11 mouse cellular contexts compared by ENCODE assay signal in genomic region chr1:132333201-132333600, GRCm38 (mm10). TPM values are rescaled to one million over a fixed set of nuclear protein-coding genes. Genes with fewer than 3 reads are reported as not detected.
DNase-seq lines count a peak whose midpoint lies in the region; ATAC-seq and TF ChIP-seq lines count a peak whose summit lies in the region.
"Had no signal": no experiment of that assay in that cellular context is flagged by ENCODE, and none has a peak within 500 bp of the region (broad histone marks: within the 10 kb centered on the region; RNA-seq: fewer than 3 reads in every experiment).

No protein-coding gene starts in this region.

- no peak for DNase-seq in forebrain, embryonic 10.5 days (ENCODE audit: extremely low spot score, low spot score)
- no peak for DNase-seq in forebrain, postnatal 0 days
- DNase-seq in lung, embryonic 14.5 days, result no peak
- DNase-seq in lung, adult 2 months, result no peak
- DNase-seq in adrenal gland, postnatal 4 days (ENCODE audit: low spot score in 2 of 2), result no peak
- DNase-seq in thymus, postnatal 0 days (ENCODE audit: low spot score), result no peak

- H3K36me3 ChIP-seq in forebrain, embryonic 10.5 days (replicated peaks), result peaks cover 46% of the 10 kb centered on the region
- H3K36me3 ChIP-seq in forebrain, postnatal 0 days (ENCODE audit: insufficient read depth), result peaks cover 10% of the 10 kb centered on the region
- peaks cover 38% of the 10 kb centered on the region for H3K36me3 ChIP-seq in lung, embryonic 14.5 days (ENCODE audit: insufficient read depth)
- peaks cover 6% of the 10 kb centered on the region for H3K36me3 ChIP-seq in hindbrain, embryonic 15.5 days
- H3K36me3 ChIP-seq in midbrain, embryonic 12.5 days, result peaks cover 40% of the 10 kb centered on the region

- no peak for TF ChIP-seq POLR2A in lung, adult 2 months (IDR thresholded peaks at IDR 0.05; ENCODE audit: borderline replicate concordance, extremely low read depth, low read depth, low read length)

- TF ChIP-seq CTCF in forebrain, postnatal 0 days (IDR thresholded peaks at IDR 0.05; ENCODE audit: low read depth), result no peak
- no peak for TF ChIP-seq CTCF in lung, embryonic 14.5 days (IDR thresholded peaks at IDR 0.05; ENCODE audit: low read depth)
- no peak for TF ChIP-seq CTCF in lung, adult 2 months (IDR thresholded peaks at IDR 0.05; ENCODE audit: insufficient read depth, low read length)

- peaks cover 96% of the 10 kb centered on the region for H3K4me1 ChIP-seq in forebrain, embryonic 10.5 days
- H3K4me1 ChIP-seq in forebrain, postnatal 0 days (ENCODE audit: insufficient read depth), result no peaks in the 10 kb centered on the region
- peaks cover 36% of the 10 kb centered on the region for H3K4me1 ChIP-seq in lung, embryonic 14.5 days (ENCODE audit: insufficient read depth)
- H3K4me1 ChIP-seq in lung, adult 2 months (ENCODE audit: control insufficient read depth, insufficient read depth, low read length), result peaks cover 32% of the 10 kb centered on the region
- H3K4me1 ChIP-seq in hindbrain, embryonic 15.5 days (replicated peaks), result peaks cover 29% of the 10 kb centered on the region
- H3K4me1 ChIP-seq in midbrain, embryonic 12.5 days, result peaks cover 89% of the 10 kb centered on the region

- H3K9me3 ChIP-seq in forebrain, embryonic 10.5 days, result no peaks in the 10 kb centered on the region
- no peaks in the 10 kb centered on the region for H3K9me3 ChIP-seq in forebrain, postnatal 0 days (ENCODE audit: low read length)
- H3K9me3 ChIP-seq in lung, embryonic 14.5 days (ENCODE audit: low read depth, low read length), result no peaks in the 10 kb centered on the region
- H3K9me3 ChIP-seq in hindbrain, embryonic 15.5 days, result no peaks in the 10 kb centered on the region
- H3K9me3 ChIP-seq in midbrain, embryonic 12.5 days, result no peaks in the 10 kb centered on the region

- H3K27me3 ChIP-seq in forebrain, embryonic 10.5 days (ENCODE audit: poor library complexity, severe bottlenecking), result no peaks in the 10 kb centered on the region
- H3K27me3 ChIP-seq in forebrain, postnatal 0 days (ENCODE audit: insufficient read depth, low read length), result no peaks in the 10 kb centered on the region
- H3K27me3 ChIP-seq in lung, embryonic 14.5 days (ENCODE audit: insufficient read depth, low read length), result no peaks in the 10 kb centered on the region
- no peaks in the 10 kb centered on the region for H3K27me3 ChIP-seq in hindbrain, embryonic 15.5 days
- no peaks in the 10 kb centered on the region for H3K27me3 ChIP-seq in midbrain, embryonic 12.5 days
- H3K27me3 ChIP-seq: Patski had no signal

- no peak overlapping the region for H3K4me2 ChIP-seq in forebrain, postnatal 0 days (ENCODE audit: low read depth)
- H3K4me2 ChIP-seq in lung, embryonic 14.5 days, result no peak overlapping the region
- H3K4me2 ChIP-seq in hindbrain, embryonic 15.5 days, result no peak overlapping the region
- peak overlapping the region; percentile 6; the same call in 1 of the 2 replicates for H3K4me2 ChIP-seq in midbrain, embryonic 12.5 days (replicated peaks)

- peak overlapping the region; percentile 88 for H3K27ac ChIP-seq in forebrain, embryonic 10.5 days
- no peak overlapping the region for H3K27ac ChIP-seq in forebrain, postnatal 0 days (ENCODE audit: low read depth, low read length)
- H3K27ac ChIP-seq in lung, embryonic 14.5 days (ENCODE audit: low read depth), result peak overlapping the region; percentile 75
- peak overlapping the region; percentile 57; the same call in 1 of the 2 replicates for H3K27ac ChIP-seq in hindbrain, embryonic 15.5 days (replicated peaks)
- peak overlapping the region; percentile 94 for H3K27ac ChIP-seq in midbrain, embryonic 12.5 days (replicated peaks)

- no peak for ATAC-seq in forebrain, postnatal 0 days
- no peak for ATAC-seq in lung, embryonic 14.5 days (ENCODE audit: insufficient read depth)
- ATAC-seq in hindbrain, embryonic 15.5 days (ENCODE audit: low FRiP score, low read depth), result no peak
- no peak for ATAC-seq in midbrain, embryonic 12.5 days (ENCODE audit: low FRiP score, low read depth)

- 2% methylated on average over 2 of the region's 2 CpGs for WGBS in forebrain, embryonic 10.5 days
- 8% methylated on average over 2 of the region's 2 CpGs for WGBS in forebrain, postnatal 0 days
- 11% methylated on average over 2 of the region's 2 CpGs for WGBS in lung, embryonic 14.5 days
- 20% methylated on average over 2 of the region's 2 CpGs for WGBS in lung, adult 2 months
- 8% methylated on average over 2 of the region's 2 CpGs for WGBS in hindbrain, embryonic 15.5 days
- WGBS in midbrain, embryonic 12.5 days, result 2% methylated on average over 2 of the region's 2 CpGs

- no peak overlapping the region for H3K9ac ChIP-seq in forebrain, postnatal 0 days
- no peak overlapping the region for H3K9ac ChIP-seq in lung, embryonic 14.5 days
- H3K9ac ChIP-seq in hindbrain, embryonic 15.5 days, result no peak overlapping the region
- peak overlapping the region; percentile 11 for H3K9ac ChIP-seq in midbrain, embryonic 12.5 days (replicated peaks)

- H3K4me3 ChIP-seq in forebrain, embryonic 10.5 days, result peak overlapping the region; percentile 28
- H3K4me3 ChIP-seq in forebrain, postnatal 0 days (ENCODE audit: low read depth, low read length), result no peak overlapping the region
- H3K4me3 ChIP-seq in lung, embryonic 14.5 days (ENCODE audit: low read depth, low read length), result no peak overlapping the region
- no peak overlapping the region for H3K4me3 ChIP-seq in lung, adult 2 months (replicated peaks; ENCODE audit: extremely low read depth, low read depth, low read length)
- H3K4me3 ChIP-seq in hindbrain, embryonic 15.5 days, result no peak overlapping the region
- no peak overlapping the region for H3K4me3 ChIP-seq in midbrain, embryonic 12.5 days

RNA-seq across cellular contexts. Expression of gene Nuak2, which starts 17.3 kb away (rescaled TPM):
- polyA plus RNA-seq in forebrain, embryonic 10.5 days (2016; fragmentation: Nextera tagmentation; extraction: Ambion mirVana), result 49.9 TPM in 2 replicates
- total RNA-seq in forebrain, postnatal 0 days (2014; rRNA removed), result 4.4 and 4.5 TPM in 2 replicates
- polyA plus RNA-seq in forebrain, postnatal 0 days (2015; fragmentation: Nextera tagmentation; extraction: Ambion mirVana), result 4.3 and 6.8 TPM in 2 replicates
- polyA plus RNA-seq in lung, embryonic 14.5 days (2014; fragmentation: Nextera tagmentation; extraction: Ambion mirVana), result 13.5 and 15.4 TPM in 2 replicates
- polyA plus RNA-seq in lung, adult 2 months (2012; rRNA removed), result 9.6 and 10.4 TPM in 2 replicates
- 12.9 and 24.2 TPM in 2 replicates for polyA plus RNA-seq in hindbrain, embryonic 15.5 days (2015; fragmentation: Nextera tagmentation; extraction: Ambion mirVana)
- 94.9 and 101 TPM in 2 replicates for polyA plus RNA-seq in midbrain, embryonic 12.5 days (2016; fragmentation: Nextera tagmentation; extraction: Ambion mirVana)
- total RNA-seq in adrenal gland, postnatal 4 days (2021), result 1 to 10 TPM; 3.3 to 7.4 TPM
- polyA plus RNA-seq in thymus, postnatal 0 days (2015; fragmentation: Nextera tagmentation; extraction: Ambion mirVana), result 1.7 and 2.2 TPM in 2 replicates

RNA-seq across cellular contexts. Expression of gene Klhdc8a, which starts 34.8 kb away (rescaled TPM):
- polyA plus RNA-seq in forebrain, embryonic 10.5 days (2016; fragmentation: Nextera tagmentation; extraction: Ambion mirVana), result 0.30 and 0.33 TPM in 2 replicates
- 10.3 and 11.2 TPM in 2 replicates for total RNA-seq in forebrain, postnatal 0 days (2014; rRNA removed)
- 4.5 and 6.3 TPM in 2 replicates for polyA plus RNA-seq in forebrain, postnatal 0 days (2015; fragmentation: Nextera tagmentation; extraction: Ambion mirVana)
- polyA plus RNA-seq in lung, embryonic 14.5 days (2014; fragmentation: Nextera tagmentation; extraction: Ambion mirVana), result 0.46 and 0.54 TPM in 2 replicates
- 3.2 and 4.6 TPM in 2 replicates for polyA plus RNA-seq in lung, adult 2 months (2012; rRNA removed)
- 8.7 and 9.5 TPM in 2 replicates for polyA plus RNA-seq in hindbrain, embryonic 15.5 days (2015; fragmentation: Nextera tagmentation; extraction: Ambion mirVana)
- 5.2 and 5.4 TPM in 2 replicates for polyA plus RNA-seq in midbrain, embryonic 12.5 days (2016; fragmentation: Nextera tagmentation; extraction: Ambion mirVana)
- 100 to 1,000 TPM; 100 to 109 TPM for total RNA-seq in adrenal gland, postnatal 4 days (2021)
- polyA plus RNA-seq in thymus, postnatal 0 days (2015; fragmentation: Nextera tagmentation; extraction: Ambion mirVana), result 3.6 and 4.5 TPM in 2 replicates
- total RNA-seq: granulocyte monocyte progenitor cell, adult 5-6 weeks; megakaryocyte progenitor cell, adult 5-6 weeks had no signal

RNA-seq across cellular contexts. Expression of gene Tmcc2, which starts 57.9 kb away (rescaled TPM):
- polyA plus RNA-seq in forebrain, embryonic 10.5 days (2016; fragmentation: Nextera tagmentation; extraction: Ambion mirVana), result 7.9 and 8.8 TPM in 2 replicates
- total RNA-seq in forebrain, postnatal 0 days (2014; rRNA removed), result 104 TPM in 2 replicates
- polyA plus RNA-seq in forebrain, postnatal 0 days (2015; fragmentation: Nextera tagmentation; extraction: Ambion mirVana), result 37.4 and 41.9 TPM in 2 replicates
- polyA plus RNA-seq in lung, embryonic 14.5 days (2014; fragmentation: Nextera tagmentation; extraction: Ambion mirVana), result 8.2 and 10.3 TPM in 2 replicates
- 135 and 154 TPM in 2 replicates for polyA plus RNA-seq in lung, adult 2 months (2012; rRNA removed)
- polyA plus RNA-seq in hindbrain, embryonic 15.5 days (2015; fragmentation: Nextera tagmentation; extraction: Ambion mirVana), result 38.1 and 41.4 TPM in 2 replicates
- 35.4 and 36.8 TPM in 2 replicates for polyA plus RNA-seq in midbrain, embryonic 12.5 days (2016; fragmentation: Nextera tagmentation; extraction: Ambion mirVana)
- 10 to 100 TPM; 32.8 to 50.6 TPM for total RNA-seq in adrenal gland, postnatal 4 days (2021)
- 0.74 and 0.86 TPM in 2 replicates for polyA plus RNA-seq in thymus, postnatal 0 days (2015; fragmentation: Nextera tagmentation; extraction: Ambion mirVana)
